Mouse (Mus musculus) kidney, postnatal 36 days (tissue): ENCODE results near the gene Calml4.
"Not testable (repeated sequence)": the region's sequence is repeated elsewhere in the genome, so short reads cannot be mapped to it uniquely, and the experiment has no call there.

Experiments used
- DNase-seq, 2 experiments: peaks; one replicate each; pipeline ENCODE4 v3.0.0; 2021 to 2022; ENCODE audit warnings: mixed read lengths in 2 of 2

The Calml4 gene

DNA sequence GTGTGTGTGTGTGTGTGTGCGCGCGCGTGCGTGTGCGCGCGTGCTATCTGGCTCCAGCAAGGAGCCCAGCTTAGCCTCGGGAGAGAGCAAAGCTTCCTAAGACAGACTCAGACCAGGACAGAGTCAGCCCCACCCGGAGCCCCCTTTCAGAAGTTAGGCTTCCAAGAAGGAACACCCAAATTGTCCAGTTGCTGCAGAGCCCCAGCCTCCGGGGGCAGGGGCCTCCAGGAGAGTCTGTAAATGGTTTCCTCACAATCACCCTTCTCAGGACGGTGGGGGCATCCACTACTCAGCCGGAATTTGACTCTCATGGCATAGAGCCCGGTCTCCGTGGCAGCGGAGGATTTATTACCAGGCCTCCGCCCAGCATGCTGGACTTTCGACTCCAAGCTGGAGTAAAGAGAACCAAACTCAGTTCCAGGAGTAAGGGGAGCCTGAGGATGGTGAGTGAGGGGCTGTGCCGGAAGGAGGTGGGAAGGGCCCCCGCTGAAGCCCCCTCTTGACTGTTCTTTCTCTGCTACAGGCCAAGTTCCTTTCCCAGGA, at the start of gene Calml4:
TSS of gene Calml4 (plus strand) at position 362 of the 543 bp plus-strand sequence.
- peak; percentile 97 for DNase-seq

DNA sequence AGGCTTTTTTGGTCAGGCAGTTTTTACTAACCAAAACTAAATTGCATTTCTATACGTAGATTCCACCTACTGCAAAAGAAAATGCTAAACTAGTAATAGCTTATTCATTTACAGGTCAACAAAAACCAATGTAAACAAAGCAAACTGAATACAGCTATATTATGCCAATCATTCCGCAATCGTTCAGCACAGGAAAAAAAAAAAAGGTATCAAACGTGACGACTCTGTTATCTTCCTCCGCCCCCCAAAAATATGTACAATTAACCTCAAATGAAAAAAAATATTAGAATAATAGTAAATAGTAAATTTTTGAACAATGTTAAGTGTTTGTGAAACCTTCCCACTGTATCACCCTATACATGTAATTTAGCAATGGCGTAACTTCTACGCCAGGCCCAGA, 47.8 kb upstream of the Calml4 start:
- no peak for DNase-seq

DNA sequence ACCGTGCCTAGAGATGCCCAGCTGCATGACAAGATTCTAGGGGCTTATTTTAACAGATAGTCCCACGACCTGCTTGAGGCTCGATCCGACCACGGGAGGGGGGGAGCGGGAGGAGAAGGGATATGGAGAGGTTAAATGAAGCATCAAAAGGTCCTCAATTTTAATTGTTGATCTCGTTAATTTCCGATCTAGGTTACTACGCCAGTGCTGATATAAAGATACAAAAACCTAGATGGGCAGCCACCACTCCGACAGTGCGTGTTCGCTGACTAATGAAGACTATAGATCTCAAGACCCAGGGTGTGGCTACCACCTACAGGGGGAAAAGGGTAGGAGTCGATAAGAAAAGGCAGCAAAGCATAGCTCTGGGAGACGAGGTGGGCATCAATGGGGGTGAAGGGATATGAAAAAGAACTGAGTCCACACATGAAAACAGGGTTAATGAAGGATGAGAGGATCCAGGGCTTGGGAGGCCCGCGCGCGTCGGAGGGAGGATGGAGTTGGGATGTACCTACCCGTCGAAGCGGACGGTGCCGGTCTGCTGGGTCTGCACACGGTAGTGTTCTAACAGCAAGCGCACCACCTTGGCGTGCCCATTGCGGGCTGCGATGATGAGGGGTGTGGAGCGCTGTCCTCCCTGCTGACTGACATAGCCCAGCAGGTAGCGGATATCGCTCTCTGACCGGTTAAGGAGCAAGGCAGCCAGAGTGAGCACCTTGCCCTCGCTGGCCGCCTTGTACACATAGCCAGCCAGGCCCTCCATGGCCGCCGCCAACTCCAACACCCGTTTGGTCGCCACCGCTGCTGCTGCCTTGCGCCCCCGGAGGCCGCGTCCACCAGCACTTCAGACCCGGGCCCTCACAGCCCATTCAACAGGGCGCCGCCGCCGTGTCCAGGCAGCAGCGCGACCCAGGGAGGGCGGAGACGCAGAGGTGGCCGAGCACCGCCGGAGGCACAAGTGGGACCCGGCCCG, 47.1 kb upstream of the Calml4 start:
- no peak for DNase-seq

DNA sequence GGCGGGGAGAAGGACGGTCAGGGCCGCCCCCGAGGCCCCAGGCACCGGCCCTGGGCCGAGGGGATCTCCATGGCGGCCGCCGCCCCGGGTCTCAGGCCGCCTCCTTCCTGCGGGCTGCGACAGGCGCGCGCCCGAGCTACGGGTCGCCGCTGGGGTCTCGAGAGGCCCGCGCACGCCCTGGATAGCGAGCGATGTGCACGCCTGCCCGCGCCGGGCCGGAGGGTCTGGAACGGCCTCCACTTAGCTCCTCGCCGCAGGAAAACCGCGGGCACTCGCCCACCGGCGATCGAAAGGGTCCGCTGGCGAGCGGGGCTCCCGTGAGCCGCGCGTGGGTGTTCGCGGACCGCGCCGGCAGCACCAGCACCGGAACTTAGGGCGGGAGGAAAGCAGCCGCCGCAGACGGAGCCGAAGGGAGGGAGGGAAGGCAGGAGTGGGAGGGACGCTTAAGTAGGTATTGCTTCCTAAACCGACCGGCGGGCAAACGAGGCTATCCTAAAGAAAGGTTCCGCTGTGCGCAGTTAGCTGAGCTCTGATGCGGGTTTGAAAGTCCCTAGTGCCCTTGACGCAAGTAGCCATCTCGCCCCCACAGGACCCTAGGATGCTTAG, 46.3 kb upstream of the Calml4 start, which contains the start of gene Fem1b:
TSS of gene Fem1b (minus strand) at position 419 of the 606 bp plus-strand sequence.
- DNase-seq, result peak; percentile 92 to 93

DNA sequence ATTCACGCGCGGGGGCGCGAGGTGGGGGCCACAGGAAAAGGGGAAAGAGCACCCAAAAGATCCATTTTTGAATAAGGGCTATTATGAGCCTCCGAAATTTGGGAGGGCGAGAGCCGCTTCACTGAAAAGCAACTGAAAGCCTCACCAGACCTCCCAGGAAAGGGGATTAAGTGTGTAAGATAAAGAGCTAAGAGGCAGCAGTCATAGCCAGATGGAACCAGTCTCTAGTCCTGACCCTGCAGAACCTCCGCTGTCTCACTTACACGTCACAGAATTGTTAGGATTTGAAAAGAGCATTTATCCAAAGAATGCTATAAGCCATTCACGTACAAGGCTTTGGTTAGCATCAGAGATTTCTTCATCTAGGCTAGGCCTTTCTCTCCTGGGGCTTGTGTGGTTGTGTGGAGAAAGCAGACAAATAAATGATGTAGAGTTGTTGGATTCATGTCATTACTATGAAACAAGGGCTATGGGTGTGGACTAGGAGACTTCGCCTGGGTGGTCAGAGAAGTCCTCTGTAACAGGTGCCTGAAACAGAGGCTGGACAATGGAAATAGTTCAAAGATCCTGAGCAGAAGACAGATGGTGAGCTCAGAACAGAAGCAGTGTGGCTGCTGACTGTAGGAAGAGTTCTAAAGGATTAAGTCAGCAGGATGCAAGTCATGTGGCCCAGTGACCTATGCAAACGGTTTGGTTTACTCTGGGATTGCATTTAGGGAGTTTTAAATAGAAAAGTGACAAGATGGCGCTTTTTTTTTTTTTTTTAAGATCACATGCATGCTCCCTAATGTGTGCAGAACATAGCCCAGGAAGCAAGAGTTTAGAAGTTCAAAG, 45.4 kb upstream of the Calml4 start:
- no peak for DNase-seq

DNA sequence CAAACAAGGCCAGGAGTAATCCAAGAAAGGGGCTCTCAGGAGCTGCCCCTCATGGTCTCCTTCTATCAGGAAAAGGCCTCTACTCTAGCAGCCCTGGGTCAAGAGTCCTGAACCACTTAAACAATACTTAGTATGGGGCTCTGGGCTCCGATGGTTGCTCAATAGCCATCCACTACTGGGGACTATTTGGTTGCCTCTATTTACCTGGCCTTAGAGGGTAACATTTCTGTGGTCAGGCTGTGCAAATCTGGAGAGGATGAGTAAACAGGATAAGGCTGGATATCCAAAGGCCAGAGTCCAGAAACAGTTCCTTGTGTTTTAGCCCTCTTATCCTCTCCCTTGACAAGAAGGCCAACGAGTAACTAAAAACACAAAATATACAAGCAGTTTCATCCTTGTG, 43.1 kb upstream of the Calml4 start:
- no peak for DNase-seq

DNA sequence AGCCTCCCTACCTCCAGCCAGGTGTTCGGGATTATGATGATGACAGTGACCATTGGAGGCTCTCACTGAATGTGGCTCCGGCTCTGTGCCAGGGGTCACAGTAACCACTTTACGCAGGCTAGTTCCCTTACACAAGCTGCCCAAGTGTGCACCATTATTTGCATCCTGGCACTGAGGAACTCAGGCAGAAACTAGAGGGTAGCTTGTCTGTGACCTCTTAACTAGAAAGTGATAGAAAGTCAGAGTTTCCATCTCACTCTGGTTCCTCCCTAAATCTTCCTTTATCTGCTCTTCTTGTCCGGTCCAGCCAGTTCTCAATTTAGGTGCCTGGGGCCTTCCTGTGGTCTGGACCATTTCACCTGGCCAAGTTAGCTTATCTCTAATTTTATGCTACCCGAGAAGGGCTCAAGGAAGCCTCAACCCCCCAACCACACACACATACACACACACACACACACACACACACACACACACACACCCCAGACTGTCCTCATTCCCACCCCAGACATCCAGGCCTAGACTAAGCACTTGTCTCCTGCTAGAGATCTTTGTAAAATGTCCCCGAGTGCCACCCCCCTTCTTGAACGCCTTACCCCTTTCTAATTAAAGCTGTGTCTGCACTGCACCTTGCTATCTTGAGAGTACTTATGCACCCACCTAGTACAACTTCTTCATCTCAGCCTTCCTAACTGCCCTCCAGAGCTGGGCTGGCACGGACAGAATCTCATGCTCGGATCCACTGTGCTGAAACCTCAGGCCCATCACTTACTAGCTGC, 41.4 kb upstream of the Calml4 start:
- no peak for DNase-seq

DNA sequence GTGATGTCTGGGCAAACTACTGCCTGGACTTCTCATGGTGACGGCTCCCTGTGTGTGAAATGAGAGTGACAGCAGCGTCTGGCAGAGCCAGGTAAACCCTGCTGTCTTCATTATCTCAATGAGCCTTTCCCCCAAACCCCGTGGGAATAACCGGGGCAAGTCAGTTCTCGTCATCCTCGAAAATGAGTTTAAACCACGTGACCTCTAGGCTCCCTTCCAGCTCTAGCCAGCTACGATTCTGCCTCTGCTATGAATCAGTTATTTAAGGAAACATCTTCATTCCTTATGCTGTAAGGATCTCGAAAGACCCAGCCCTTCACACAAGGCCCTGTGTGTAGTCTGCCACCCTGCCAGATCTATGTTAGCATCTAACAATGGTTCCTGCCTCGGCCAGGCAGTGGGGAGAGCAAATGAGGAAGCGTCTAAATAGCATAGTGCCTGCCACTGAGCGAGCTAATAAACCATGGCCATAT, 40.7 kb upstream of the Calml4 start:
- peak in 1 of 2 experiments; percentile 23 for DNase-seq

DNA sequence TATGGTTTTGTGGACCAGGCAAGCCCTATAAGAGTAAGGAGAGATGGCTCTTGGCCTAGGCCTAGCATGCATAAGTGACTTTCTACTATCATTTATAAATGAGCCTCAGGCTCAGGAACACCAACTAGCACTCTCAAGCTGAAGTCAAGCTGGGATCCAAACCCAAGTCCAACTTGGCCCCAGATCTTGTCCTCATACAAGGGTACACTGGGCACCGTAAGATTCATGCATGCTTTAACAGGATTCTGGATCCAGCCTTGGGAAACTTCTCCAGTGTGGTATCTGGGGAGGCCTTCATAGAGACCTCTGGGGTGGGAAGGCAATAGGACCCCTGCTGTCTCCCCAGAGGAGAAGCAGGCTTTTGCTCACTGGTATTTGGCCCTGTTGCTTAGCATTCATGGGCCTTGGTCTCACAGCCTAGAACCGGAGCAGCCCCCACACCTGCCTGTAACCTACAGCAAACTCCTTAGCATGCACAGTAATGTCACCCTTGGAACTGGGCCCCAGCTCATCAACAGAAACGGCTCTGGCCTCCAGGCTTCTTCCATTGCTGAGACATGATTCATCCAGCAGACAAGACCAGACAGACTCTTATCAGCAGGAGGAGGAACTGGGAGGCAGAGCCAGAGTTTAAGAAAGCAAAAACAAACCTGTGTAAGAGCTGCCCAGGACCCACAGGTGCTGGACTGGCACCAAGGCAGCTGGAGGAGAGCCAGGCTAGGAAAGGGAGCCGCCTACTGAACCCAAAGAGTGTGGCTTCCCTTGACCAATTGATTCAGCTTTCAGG, 39.9 kb upstream of the Calml4 start:
- peak in 1 of 2 experiments; percentile 58 for DNase-seq

DNA sequence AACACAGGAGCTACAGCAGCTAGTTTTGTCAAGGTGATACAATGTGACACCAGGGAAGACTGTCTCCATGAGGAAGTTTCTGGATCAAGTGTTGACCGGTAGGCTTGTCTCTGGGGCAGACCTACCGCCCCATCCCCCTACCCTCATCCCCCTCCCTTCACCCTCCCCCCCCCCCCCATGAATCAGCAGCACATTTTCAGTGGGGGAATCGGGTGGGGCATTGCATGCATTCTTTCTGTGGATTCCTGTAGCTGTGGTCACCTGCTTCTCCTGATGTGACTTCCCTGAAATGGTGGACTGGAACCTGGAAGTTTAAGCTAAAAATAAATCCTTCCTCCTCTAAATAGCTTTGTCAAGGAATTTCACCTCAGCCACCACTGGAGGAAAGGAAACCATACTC, 38.4 kb upstream of the Calml4 start:
- DNase-seq, result no peak

DNA sequence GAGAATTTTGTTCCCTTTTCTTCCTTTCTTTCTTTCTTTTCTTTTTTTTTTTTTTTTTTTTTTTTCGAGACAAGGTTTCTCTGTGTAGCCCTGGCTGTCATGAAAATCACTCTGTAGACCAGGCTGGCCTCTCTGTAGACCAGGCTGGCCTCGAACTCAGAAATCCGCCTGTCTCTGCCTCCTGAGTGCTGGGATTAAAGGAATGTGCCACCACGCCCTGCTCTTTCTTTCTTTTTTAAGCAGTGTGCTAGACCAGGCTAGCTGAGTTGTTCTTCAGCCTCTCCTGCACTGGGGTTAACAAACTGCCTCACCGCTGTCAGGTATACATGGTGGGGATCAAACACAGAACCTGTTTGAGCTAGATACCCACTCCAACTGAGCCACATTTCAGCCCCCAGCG, 38.0 kb upstream of the Calml4 start:
- DNase-seq, result not testable (repeated sequence)

DNA sequence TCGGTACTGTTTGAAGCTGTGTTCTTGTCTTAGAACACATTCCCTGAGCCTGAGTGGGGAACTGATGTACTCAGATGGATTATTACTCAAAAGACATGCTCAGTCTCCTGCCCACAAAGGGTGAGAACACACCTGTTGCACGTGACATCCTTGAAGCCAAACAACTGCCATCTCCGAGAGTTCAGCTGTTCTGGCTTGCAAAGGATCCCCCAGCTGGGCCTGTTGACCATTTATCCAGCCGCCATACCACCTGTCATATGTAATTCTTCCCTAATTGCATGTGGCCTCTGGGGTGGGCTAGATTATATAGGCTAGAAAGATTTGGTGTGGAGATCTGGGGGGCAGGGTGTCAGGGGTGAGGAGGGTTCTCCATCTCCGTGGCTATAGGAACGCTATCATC, 37.1 kb upstream of the Calml4 start:
- no peak for DNase-seq

DNA sequence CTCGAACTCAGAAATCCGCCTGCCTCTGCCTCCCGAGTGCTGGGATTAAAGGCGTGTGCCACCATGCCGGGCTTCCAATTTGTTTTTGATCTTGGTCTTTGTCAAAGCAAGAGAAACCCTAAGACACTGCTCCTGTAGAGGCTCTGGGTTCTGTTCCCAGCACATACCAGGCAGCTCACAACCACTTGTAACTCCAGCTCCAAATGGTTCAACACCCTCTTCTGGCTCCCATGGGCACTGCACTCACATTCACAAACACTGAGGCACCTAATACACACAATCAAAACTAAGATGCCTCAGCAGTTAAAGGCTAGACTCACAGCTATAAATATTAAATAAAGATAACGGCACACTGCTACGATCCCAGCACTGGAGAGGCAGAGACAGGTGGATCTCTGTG, 36.1 kb upstream of the Calml4 start:
- no peak for DNase-seq

DNA sequence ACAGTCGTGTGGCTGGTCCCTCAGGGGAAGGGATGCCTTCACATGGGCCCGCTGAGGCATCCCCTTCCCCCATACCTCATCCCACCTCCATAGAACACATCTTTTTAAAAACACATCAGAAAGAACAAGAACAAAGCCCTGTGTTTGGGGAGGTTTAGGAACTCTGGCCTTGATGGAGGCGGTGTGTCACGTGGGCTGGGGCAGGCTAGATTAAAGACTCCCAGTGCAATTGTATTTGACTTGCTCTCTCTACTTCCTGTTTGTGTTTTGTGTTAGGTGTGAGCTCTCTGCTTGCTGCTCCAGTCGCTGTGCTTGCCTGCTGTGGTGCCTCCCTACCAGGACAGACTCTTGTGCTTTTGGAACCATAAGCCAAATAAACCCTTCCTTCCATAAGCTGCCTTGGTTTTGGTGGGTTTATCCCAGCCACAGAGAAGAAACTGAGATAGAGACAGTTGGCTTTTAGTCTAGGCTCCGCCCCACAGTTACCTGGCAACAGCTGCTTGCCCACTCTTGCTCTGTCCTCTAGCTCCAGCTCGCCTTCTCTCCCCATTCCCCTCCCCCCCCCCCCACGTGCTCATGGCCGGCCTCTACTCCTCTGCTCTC, 32.0 kb upstream of the Calml4 start:
- no peak for DNase-seq

DNA sequence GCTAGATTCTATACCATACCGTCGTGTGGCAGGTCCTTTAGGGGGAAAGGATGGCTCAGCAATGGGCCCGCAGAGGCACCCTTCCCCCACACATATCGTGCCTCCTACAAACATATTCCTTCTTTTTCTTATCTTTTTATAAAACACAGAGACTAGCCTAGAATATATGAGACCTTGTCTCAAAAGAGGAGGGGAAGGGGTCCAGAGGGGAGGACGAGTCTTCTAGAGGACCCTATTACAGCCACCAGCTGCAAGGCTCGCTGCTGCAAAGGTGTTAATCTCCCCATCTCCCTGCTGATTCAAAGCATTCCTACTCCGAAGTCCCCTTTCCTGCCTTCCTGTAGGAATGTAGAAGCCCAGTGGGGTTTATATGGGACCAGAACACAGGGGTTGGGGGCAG, 31.4 kb upstream of the Calml4 start:
- DNase-seq, result no peak

DNA sequence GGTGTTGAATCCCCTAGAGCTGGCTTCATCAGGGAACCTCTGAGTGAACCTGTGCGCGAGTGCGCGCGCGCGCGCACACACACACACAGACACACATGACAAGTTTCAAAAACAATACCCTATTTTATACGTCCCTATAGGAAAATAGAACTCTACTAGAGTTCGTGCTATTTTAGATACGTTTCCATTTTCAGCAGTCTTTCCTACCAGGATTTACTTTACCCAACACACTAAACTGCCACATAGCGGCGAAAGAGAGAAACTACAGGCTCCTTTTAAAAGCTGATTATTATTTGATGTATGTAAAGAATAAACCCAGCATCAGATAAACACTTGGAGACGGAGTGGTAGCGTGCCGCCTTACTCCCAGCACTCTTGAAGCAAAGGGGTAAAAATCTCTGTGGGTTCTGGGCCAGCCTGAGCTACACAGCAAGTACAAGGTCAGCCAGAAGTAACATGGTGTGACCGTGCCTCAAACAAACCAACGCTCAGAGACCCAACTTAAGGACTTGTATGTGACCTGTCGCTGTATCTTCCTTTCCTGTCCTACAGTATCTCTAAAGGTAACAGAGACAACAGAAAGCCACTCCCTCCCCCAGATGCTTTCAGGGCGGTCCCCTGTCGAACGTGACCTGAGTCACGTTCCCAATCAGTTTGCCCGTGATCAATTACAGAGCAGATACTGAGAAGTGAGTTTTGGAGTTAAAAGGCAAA, 29.8 kb upstream of the Calml4 start:
- peak in 1 of 2 experiments; percentile 34 for DNase-seq

DNA sequence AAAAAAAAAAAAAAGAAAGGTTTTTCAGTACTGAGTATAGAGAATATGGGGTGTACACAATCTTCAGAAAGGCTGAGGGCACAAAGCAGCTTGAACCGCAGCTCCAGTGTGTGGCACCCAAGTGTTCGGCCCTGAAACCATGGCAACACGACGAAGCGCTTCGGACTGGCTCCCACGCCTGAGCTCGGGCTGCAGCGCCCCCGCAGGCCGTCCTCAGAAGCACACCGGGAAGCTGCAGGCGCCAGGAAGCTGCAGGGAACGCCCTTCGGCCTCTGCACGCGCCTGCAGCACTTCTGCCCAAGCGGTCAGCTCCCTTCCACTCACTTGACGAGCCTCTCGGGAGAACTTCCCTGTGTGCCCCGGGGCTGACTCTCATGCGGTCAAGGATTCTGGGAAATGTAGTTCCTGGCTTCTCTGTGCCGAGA, 29.2 kb upstream of the Calml4 start:
- DNase-seq, result peak; percentile 99

DNA sequence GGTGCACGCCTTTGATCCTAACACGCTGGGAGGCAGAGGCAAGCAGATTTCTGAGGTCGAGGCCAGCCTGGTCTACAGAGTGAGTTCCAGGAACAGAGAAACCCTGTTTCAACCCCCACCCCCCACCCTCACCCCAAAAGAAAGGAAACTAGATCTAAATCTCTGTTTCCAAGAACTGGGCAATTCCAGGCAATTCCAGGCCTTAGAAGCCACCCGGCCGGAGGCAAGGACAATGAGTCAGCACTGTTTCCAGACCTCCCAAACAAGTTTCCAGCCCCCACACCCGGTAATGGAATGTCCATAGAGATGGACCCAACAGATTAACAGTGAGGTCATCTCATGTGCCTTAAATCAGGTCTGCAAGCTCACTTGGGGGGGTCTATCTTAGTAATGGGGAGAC, 28.0 kb upstream of the Calml4 start:
- no peak for DNase-seq

DNA sequence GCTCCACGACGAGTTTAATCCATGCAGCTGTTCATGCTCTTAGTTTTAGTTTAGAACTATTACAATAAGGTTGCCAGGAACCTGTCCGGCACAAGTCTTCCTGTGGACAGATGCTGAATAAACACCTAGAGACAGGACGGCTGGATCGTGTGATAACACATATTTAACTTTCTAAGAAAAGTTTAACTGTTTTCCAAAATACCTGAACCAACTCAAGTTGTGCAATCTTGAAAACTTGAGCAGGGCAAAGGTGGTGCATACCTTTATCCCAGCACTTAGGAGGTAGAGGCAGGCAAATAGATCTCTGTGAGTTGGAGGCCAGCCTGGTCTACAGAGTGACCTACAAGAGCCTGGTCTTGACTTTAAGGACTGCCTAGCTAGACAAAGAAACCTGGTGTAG, 23.0 kb upstream of the Calml4 start:
- DNase-seq, result no peak
